10 mouse cellular contexts compared by ENCODE assay signal in the genomic region with DNA sequence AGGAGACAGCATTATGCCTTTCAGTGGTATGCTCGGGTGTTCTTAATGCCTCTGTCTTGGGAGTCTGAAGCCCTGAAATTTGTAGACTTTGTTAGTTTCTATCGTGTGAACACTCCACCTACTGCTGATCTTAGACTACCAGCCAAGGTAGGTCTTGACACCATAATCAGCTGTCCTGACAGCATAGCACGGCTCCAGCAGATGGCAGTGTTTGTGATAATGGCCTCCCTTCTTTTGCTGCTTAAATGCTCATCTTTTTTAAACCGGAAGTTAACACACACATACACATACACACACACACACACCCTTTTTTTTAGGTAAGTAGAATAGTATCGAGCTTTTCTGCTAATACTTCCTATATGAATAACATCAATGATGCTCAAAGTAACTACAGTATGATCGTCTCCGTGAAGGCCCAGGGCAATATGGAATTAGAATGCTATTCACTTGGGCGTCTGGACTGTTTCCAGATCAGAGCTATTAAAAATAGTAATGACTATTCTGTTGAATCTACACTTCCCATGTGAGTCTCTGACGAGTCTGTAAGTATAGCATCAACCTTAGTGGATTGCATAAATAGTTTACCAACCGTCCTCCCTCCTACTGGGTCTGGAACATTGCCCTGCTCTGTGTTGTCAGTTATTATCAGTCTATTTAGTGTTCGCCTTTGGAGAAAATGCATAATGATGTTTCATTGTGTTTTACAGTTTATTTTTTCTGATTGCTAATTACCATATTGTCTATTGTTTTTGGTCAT.
DNase-seq lines count a peak whose midpoint lies in the region; ATAC-seq lines count a peak whose summit lies in the region.
"Had no signal": no experiment of that assay in that cellular context is flagged by ENCODE, and none has a peak within 500 bp of the region (broad histone marks: within the 10 kb centered on the region; RNA-seq: fewer than 3 reads in every experiment).

No protein-coding gene starts in this region.

- WGBS in forebrain, embryonic 14.5 days = 57% methylated on average over 11 of the region's 11 CpGs
- 74% methylated on average over 11 of the region's 11 CpGs for WGBS in forebrain, embryonic 12.5 days

- DNase-seq in forebrain, embryonic 14.5 days (ENCODE audit: low spot score) = peak; percentile 52
- peak; percentile 24 for DNase-seq in right cerebral cortex, postnatal 14 days
- DNase-seq in right cerebral cortex, adult 18-20 months = no peak
- peak; percentile 49 for DNase-seq in cerebellum, adult 11 months
- peak; percentile 56 for DNase-seq in gastrocnemius, postnatal 25 days
- DNase-seq in layer of hippocampus, adult 9-11 months = peak; percentile 51
- peak; percentile 7 to 16 for DNase-seq in thymus, postnatal 36 days

- no peak overlapping the region for H3K27ac ChIP-seq in forebrain, embryonic 14.5 days (ENCODE audit: low read depth, low read length)
- H3K27ac ChIP-seq in forebrain, embryonic 12.5 days = no peak overlapping the region
- H3K27ac ChIP-seq: liver, embryonic 15.5 days had no signal

- H3K4me1 ChIP-seq in forebrain, embryonic 14.5 days (ENCODE audit: control insufficient read depth, insufficient read depth, low read length) = no peaks in the 10 kb centered on the region
- H3K4me1 ChIP-seq in forebrain, embryonic 12.5 days = no peaks in the 10 kb centered on the region
- H3K4me1 ChIP-seq: liver, embryonic 15.5 days had no signal

- peak; percentile 54; the same call in 1 of the 2 replicates for ATAC-seq in forebrain, embryonic 14.5 days
- ATAC-seq in forebrain, embryonic 12.5 days (ENCODE audit: low FRiP score) = no peak

- H3K4me3 ChIP-seq in forebrain, embryonic 14.5 days (ENCODE audit: low read depth, low read length) = no peak overlapping the region
- no peak overlapping the region for H3K4me3 ChIP-seq in forebrain, embryonic 12.5 days (replicated peaks)
- H3K4me3 ChIP-seq: liver, embryonic 15.5 days had no signal

- H3K4me2 ChIP-seq in forebrain, embryonic 14.5 days (ENCODE audit: low read length) = no peak overlapping the region
- no peak overlapping the region for H3K4me2 ChIP-seq in forebrain, embryonic 12.5 days
- H3K4me2 ChIP-seq: liver, embryonic 15.5 days had no signal

- no peaks in the 10 kb centered on the region for H3K36me3 ChIP-seq in forebrain, embryonic 14.5 days (ENCODE audit: control insufficient read depth, insufficient read depth, low read length)
- no peaks in the 10 kb centered on the region for H3K36me3 ChIP-seq in forebrain, embryonic 12.5 days (replicated peaks)
- H3K36me3 ChIP-seq: G1E; liver, embryonic 15.5 days had no signal

- no peaks in the 10 kb centered on the region for H3K27me3 ChIP-seq in forebrain, embryonic 14.5 days (replicated peaks; ENCODE audit: control insufficient read depth, insufficient read depth, low read length)
- no peaks in the 10 kb centered on the region for H3K27me3 ChIP-seq in forebrain, embryonic 12.5 days
- H3K27me3 ChIP-seq: liver, embryonic 15.5 days had no signal

- H3K9ac ChIP-seq in forebrain, embryonic 14.5 days (ENCODE audit: low read length) = no peak overlapping the region
- no peak overlapping the region for H3K9ac ChIP-seq in forebrain, embryonic 12.5 days
- H3K9ac ChIP-seq: liver, embryonic 15.5 days had no signal

- H3K9me3 ChIP-seq in forebrain, embryonic 14.5 days (replicated peaks; ENCODE audit: control insufficient read depth, low read length) = no peaks in the 10 kb centered on the region
- H3K9me3 ChIP-seq in forebrain, embryonic 12.5 days = no peaks in the 10 kb centered on the region
- H3K9me3 ChIP-seq: G1E; liver, embryonic 15.5 days had no signal
